In genomic region chr4:43010161-43011038, GRCm38 (mm10) we compare ENCODE assay signal across 8 mouse cellular contexts. TPM values are rescaled to one million over a fixed set of nuclear protein-coding genes. Genes with fewer than 3 reads are reported as not detected.
A peak's percentile ranks its signal among the peaks of the same experiment; 100 is the strongest.
DNase-seq lines count a peak whose midpoint lies in the region; ATAC-seq and TF ChIP-seq lines count a peak whose summit lies in the region.

Gene Fancg, minus strand, starts transcription at chr4:43010506.

- under 1% methylated on average over 37 of the region's 37 CpGs for WGBS in forebrain, embryonic 16.5 days
- under 1% methylated on average over 37 of the region's 37 CpGs for WGBS in lung, adult 2 months
- WGBS in neural tube, embryonic 15.5 days = 1% methylated on average over 37 of the region's 37 CpGs

- H3K27me3 ChIP-seq in forebrain, embryonic 16.5 days (replicated peaks; ENCODE audit: control insufficient read depth, insufficient read depth, low read length) = no peaks in the 10 kb centered on the region
- no peaks in the 10 kb centered on the region for H3K27me3 ChIP-seq in neural tube, embryonic 15.5 days (replicated peaks)

- no peaks in the 10 kb centered on the region for H3K9me3 ChIP-seq in forebrain, embryonic 16.5 days (ENCODE audit: control insufficient read depth, low read length)
- H3K9me3 ChIP-seq in neural tube, embryonic 15.5 days (replicated peaks) = no peaks in the 10 kb centered on the region

- H3K9ac ChIP-seq in forebrain, embryonic 16.5 days (replicated peaks; ENCODE audit: low read depth, low read length) = peak within 1 kb of the TSS; percentile 71
- H3K9ac ChIP-seq in neural tube, embryonic 15.5 days (replicated peaks) = peak within 1 kb of the TSS; percentile 69

- peak within 1 kb of the TSS; percentile 69 for H3K4me3 ChIP-seq in forebrain, embryonic 16.5 days (replicated peaks; ENCODE audit: low read length)
- H3K4me3 ChIP-seq in lung, adult 2 months (replicated peaks; ENCODE audit: extremely low read depth, low read depth, low read length) = peak within 1 kb of the TSS; percentile 98
- peak within 1 kb of the TSS; percentile 87 for H3K4me3 ChIP-seq in neural tube, embryonic 15.5 days (replicated peaks)

- peaks cover 11% of the 10 kb centered on the region for H3K4me1 ChIP-seq in forebrain, embryonic 16.5 days (replicated peaks; ENCODE audit: control insufficient read depth, insufficient read depth, low read length)
- H3K4me1 ChIP-seq in lung, adult 2 months (ENCODE audit: control insufficient read depth, insufficient read depth, low read length) = no peaks in the 10 kb centered on the region; the same call in 1 of the 2 replicates
- peaks cover 17% of the 10 kb centered on the region for H3K4me1 ChIP-seq in neural tube, embryonic 15.5 days

- 0 out of 2 replicates have a peak, but pooled peaks have one; percentile 8 for TF ChIP-seq POLR2A in lung, adult 2 months (IDR thresholded peaks at IDR 0.05; ENCODE audit: borderline replicate concordance, extremely low read depth, low read depth, low read length)

- H3K4me2 ChIP-seq in forebrain, embryonic 16.5 days (ENCODE audit: low read length) = peak within 1 kb of the TSS; percentile 88
- H3K4me2 ChIP-seq in neural tube, embryonic 15.5 days = peak within 1 kb of the TSS; percentile 87

- TF ChIP-seq CTCF in lung, adult 2 months (IDR thresholded peaks at IDR 0.05; ENCODE audit: insufficient read depth, low read length) = no peak

- no peaks in the 10 kb centered on the region for H3K36me3 ChIP-seq in forebrain, embryonic 16.5 days (ENCODE audit: control insufficient read depth, insufficient read depth)
- H3K36me3 ChIP-seq in neural tube, embryonic 15.5 days = no peaks in the 10 kb centered on the region; the same call in 1 of the 2 replicates

- intact Hi-C loops in heart, postnatal 25 days (cut with DNase I) = no loop called here

- DNase-seq in MEL-GATA-1-ER (ENCODE audit: extremely low read depth, low read depth) = peak; percentile 64
- peak; percentile 85 to 86 for DNase-seq in cerebellum, adult 18-20 months
- peak; percentile 76 for DNase-seq in heart, postnatal 25 days (ENCODE audit: low spot score)
- DNase-seq in layer of hippocampus, adult 18-20 months (ENCODE audit: low spot score in 2 of 2) = peak; percentile 75 to 90
- peak; percentile 87 for DNase-seq in lung, adult 2 months
- peak; percentile 86 for DNase-seq in testis, postnatal 14 days (ENCODE audit: low spot score)

- H3K27ac ChIP-seq in forebrain, embryonic 16.5 days (ENCODE audit: low read length) = peak within 1 kb of the TSS; percentile 48; the same call in 1 of the 2 replicates
- H3K27ac ChIP-seq in neural tube, embryonic 15.5 days (replicated peaks) = peak within 1 kb of the TSS; percentile 68

- ATAC-seq in forebrain, embryonic 16.5 days = peak; percentile 96
- peak; percentile 93 for ATAC-seq in neural tube, embryonic 15.5 days (ENCODE audit: low FRiP score)

RNA-seq across cellular contexts. Expression of gene Fancg, which starts in this region (rescaled TPM):
- polyA plus RNA-seq in forebrain, embryonic 16.5 days (2015; fragmentation: Nextera tagmentation; extraction: Ambion mirVana) = 32.8 and 33.2 TPM in 2 replicates
- 1 to 10 TPM; 3.8 to 4.3 TPM for total RNA-seq in heart, postnatal 25 days (2021)
- 10 to 100 TPM in 1 of 2 experiments, 1 to 10 TPM in 1; 9.8 to 13.8 TPM for total RNA-seq in layer of hippocampus, adult 18-20 months (2021)
- polyA plus RNA-seq in lung, adult 2 months (2012; rRNA removed) = 9.1 and 12.8 TPM in 2 replicates
- 21.0 and 22.8 TPM in 2 replicates for polyA plus RNA-seq in neural tube, embryonic 15.5 days (2015; fragmentation: Nextera tagmentation; extraction: Ambion mirVana)

Comparison
In these comparisons a context has a peak if more than half of its experiments do, and no peak if none do; other contexts are left out.
1. Peak in every context shown above with its lines: DNase-seq, ATAC-seq, H3K4me3 ChIP-seq and H3K27ac ChIP-seq.